Mouse (Mus musculus) layer of hippocampus, adult 9-11 months (tissue): Measurements from ENCODE around the gene Mobp.

ENCODE experiments used
- DNase-seq: peaks from one replicate; pipeline ENCODE4 v3.0.0; 2022

Gene Mobp

DNA sequence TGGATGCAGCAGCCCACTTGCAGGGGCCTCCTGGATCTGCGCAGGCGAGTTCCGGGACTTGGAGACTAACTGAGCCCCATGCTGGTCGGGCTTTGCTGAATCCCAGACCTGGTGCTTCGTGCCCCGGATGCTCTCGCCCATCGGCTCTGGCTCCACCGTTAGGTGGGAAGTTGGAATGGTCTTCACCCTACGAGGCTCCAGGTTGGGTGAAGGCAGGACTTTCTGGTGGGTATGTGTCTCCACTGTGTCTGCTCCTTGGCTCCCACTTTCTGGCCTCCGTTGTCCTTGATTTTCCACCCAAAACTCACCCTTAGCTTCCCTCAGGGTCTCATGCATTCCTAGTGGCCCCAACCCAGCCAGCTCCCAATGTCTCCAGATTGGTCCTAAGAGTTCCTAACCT, 14.1 kb upstream of the Mobp start:
- no peak for DNase-seq

DNA sequence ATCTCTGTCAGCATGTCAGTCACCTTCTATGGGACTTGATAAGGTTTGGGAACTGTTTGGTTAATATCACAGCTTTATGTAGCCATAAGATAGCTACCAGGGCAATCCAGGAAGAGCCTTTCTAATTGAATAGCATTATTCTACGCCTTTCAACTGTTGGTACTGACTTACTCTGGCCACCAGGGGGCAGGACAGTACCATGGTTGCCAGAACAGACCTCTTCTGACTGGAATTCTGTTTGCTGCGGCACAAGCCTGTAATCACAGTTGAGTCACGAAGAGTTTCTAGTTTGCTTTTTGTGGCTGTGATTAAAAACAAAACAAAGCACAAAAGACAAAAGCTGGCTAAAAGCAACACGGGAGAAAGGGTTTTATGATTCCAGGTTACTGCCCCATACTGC, 8.9 kb upstream of the Mobp start:
- DNase-seq, result peak; percentile 56

GRCm38 (mm10) chr9:120144474-120144873, 5.0 kb upstream of the Mobp start:
- peak; percentile 78 for DNase-seq

DNA sequence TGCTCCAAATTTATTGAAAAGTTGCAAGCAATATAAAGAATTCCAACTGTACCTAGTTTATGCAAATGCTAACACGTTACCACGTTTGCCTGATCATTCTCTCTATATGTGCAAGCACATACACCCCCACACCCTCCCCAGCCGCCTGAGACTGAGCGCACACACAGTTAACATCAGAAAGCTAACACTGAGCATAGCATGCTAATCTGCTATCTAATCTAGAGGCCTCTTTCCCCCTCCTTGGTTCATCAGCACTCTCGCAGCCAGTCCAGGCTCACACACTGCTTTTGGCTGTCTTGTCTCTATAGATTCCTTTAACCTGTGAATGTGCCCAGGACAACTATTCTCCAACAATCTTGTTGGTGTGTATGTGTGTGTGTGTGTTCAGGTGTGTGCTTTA, 1.6 kb downstream of the Mobp start:
- no peak for DNase-seq

- no peak for DNase-seq
Observed at GRCm38 (mm10) chr9:120151906-120152399, 2.4 kb downstream of the Mobp start.

- DNase-seq, result no peak
Observed at GRCm38 (mm10) chr9:120158047-120158446, 8.5 kb downstream of the Mobp start.

DNA sequence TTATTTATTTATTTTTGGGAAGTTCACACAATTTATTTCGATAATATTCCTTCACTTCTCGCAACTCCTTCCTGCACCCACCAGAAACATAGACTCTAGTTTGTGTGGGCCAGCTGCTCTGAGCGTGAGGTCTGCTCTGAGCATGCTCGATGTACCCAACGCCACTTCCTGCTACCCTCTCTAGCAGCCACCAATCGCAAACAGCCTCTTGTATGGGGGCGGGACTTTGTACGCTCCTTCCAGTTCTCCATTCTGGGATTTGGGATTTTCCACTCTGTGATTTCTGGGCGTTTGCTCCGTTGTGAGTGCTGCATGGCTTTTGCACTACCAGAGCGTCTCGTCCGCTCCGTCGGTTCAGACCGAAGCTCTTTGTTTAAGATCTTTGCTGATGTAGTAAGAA, 14.4 kb downstream of the Mobp start:
- DNase-seq, result no peak

DNA sequence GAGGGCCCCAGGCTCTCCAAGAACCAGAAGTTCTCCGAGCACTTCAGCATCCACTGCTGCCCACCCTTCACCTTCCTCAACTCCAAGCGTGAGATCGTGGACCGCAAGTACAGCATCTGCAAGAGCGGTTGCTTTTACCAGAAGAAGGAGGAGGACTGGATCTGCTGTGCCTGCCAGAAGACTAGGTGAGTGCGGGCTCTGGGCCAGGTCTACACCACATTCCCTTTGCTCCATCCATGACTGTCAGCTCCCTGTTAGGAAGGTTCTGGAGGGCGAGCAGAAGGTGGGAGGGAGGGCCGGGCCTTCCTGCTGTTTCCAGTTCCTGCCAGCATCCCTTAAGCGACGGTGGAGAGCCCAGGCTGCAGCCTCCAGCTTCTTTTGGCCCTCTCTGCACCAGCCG, 18.3 kb downstream of the Mobp start:
- no peak for DNase-seq

DNA sequence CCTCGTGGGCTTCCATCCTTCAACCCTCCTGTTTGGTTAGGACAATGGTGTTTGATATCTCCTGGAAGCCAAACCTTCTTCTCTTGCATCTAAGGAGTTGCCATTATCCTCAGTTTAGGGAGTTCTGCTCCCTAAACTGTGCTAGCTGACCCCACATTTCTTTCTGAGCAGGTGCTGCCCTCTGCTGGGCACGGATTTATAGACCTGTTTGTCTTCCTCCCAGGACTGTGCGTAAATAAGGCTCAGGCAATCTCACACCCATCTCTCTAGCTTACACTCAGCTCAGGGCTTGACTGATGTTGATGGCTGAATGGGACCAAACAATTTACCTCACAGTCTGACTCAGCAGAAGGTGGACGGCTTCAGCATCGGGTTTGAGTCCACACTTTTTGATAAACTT, 21.8 kb downstream of the Mobp start:
- DNase-seq, result peak; percentile 43

DNA sequence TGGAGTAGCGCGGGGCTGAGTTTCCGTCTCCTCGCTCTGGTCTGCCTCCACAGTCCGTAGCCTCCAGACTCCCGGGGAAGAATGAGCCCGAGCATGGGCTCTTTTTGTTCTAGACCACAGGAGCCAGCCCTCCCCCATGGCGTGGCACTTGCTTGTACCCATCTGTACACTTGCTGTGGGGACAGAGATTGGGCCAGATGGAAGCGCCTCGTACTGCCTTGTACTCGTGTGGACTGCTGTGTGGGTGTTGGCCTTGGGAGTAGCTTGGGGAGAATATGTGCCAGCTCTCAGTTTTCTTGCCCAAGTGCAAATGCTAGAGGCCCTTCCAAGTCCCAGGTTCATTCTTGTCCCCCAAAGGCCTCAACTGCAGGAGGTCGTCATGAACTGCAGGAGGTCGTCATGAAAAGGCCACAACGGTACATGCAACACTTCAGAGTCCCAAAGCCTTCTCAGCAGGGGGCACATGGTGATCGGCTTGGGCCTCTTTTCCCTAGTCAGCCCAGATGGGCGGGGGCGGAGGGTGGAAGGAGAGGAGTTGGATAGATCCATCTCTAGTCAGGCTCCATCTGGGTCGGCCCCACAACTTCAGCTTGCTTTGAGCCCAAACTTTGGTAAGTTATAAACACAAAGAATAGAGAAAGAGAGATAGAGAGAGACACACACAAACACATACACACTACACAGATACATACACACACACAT, 25.1 kb downstream of the Mobp start:
- DNase-seq, result peak; percentile 79

- DNase-seq, result no peak
Observed at GRCm38 (mm10) chr9:120178813-120179212, 29.3 kb downstream of the Mobp start.

GRCm38 (mm10) chr9:120184499-120184898, 35.0 kb downstream of the Mobp start:
- DNase-seq, result peak; percentile 84

DNA sequence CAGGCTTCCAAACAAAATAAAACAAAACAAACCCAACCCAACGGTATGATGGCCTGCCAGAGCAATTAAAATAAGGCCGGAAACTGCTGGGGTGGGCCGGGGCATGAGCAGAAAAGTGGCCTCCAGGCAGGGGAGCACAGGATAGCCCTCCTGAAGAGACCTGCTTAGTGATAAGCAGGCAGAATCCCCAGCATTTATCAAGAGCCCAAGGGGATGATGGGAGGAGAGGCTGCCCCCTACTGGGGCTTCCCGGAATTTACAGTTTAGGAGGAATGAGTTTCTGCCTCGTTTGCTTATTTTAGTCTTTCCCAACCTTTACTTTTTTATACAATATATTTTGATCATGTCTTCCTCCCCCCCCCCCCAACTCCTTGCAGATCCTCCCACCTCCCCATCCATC, 37.3 kb downstream of the Mobp start:
- DNase-seq, result no peak

DNA sequence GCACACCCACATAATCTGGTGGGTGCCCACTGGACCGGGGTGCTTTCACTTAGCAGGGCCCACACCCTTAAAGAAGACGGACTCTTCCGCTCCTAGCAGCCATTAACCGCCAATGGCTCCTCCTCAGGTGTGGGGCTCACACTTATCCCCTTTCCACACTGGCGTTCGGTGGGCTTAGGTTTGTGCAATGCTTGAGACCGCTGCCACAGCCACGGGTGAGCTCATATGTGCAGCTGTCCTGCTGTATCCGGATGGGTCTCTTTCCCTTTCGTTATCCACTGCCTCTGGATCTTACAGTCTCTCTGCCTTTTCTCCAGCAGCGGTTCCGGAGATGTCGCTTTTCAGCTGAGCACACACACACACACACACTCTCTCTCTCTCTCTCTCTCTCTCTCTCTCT, 41.4 kb downstream of the Mobp start:
- DNase-seq, result no peak

GRCm38 (mm10) chr9:120191362-120192098, 42.0 kb downstream of the Mobp start:
- DNase-seq, result peak; percentile 67

- DNase-seq, result no peak
Observed at GRCm38 (mm10) chr9:120192742-120193141, 43.2 kb downstream of the Mobp start.

DNA sequence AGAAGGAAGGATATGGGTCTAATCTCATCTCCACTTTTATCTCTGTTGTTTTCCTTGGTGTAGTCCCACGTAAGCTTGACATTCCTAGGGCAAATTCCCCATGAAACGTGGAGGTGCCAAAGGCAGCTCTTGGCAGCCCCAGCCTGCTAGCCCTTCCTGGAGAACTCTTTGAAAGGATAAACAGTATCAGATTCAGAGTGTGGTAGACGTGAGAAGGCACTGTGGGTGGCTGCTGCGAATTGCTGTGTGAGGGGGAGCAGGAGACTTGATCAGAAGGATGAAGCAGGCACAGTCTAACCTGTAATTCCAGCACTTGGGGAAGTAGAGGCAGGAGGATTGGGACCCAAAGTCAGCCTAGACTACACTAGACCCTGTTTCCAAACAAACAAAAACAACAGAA, 51.4 kb downstream of the Mobp start:
- DNase-seq, result no peak

DNA sequence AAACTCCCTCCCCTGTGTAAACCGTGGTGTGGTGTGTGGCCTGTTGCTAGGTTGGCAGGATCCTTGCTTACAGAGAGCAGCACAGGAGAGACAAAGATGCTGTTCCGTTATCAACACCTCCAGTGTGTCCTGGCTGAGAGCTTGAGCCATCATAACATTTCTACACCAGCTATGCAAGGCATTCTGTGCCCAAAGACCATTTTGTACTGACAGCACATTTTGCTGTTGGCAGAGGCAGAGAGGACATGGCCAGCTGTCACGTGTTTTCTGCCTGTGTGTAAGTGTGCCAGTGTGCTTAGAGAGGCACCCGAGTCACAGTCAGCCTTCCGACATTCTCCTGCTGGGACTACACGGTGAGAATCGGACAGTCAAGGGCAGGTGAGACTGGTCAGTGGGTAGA, 52.2 kb downstream of the Mobp start:
- no peak for DNase-seq

DNA sequence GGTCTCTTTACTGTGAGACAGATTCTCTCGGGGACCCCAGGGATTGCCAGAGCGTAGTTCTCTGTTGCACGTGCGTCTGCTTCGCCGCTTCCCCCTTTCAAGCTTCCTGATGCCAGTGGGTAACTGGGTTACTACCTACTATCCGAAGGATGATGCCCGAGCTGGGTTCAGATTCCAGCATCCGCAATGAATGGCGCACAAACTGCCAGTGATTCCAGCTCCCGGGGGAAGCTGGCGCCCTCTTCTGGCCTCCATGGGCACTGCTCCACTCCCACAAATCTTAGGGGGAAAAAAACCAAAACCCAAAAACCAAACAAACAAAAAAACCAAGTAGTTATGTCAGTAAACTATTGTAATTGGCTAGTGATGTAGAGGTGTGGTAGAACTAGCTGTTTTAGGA, 53.2 kb downstream of the Mobp start:
- DNase-seq, result no peak

- no peak for DNase-seq
Observed at GRCm38 (mm10) chr9:120203936-120204335, 54.4 kb downstream of the Mobp start.

DNA sequence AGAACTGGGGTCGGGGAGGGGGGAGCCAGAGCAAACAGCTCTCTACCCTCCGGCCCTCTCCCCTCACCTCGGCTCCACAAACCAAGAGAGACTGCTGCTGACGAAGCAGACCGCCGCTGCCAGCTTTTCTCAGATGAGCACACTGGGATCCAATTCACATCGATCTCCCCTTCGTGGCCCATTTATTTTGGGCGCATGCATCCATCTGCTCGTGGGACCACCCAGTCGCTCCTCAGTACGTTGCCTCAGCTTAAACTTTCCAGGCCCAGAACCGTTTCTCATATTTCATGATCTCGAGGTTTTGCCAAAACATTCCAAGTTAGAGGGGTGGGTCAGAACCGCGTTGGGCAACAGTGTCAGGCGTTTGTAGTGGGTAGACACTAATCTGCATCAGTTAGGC, 57.4 kb downstream of the Mobp start:
- DNase-seq, result no peak

GRCm38 (mm10) chr9:120210068-120210467, 60.6 kb downstream of the Mobp start:
- DNase-seq, result no peak

GRCm38 (mm10) chr9:120210865-120211264, 61.4 kb downstream of the Mobp start:
- DNase-seq, result no peak

DNA sequence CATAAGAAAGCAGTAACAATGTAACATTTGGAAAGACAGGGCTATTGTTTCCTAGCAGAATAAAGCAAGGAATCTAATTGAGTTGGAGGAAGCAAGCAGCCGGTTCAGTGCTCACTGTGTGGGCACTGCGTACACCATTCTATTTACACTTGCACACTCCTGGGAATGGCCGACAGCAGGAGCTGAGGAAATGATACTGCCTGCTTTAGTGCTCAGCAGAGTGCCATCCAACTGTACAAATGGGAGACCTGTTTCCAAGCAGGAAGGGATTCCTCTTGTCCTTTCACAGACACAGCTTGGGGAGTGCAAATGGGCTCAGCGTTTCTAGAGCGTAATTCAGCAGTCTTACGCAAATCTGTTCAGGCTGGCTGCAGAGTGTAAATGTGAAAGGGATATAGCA, 63.4 kb downstream of the Mobp start:
- DNase-seq, result peak; percentile 16
